Mouse (Mus musculus): Measurements from ENCODE around the gene Pgbd1.
"Not testable (repeated sequence)": the region's sequence is repeated elsewhere in the genome, so short reads cannot be mapped to it uniquely, and the experiment has no call there.

GRCm38 (mm10) chr13:21396048-21396447 lies 44.8 kb downstream of the Pgbd1 start:
- TF ChIP-seq CTCF (IDR thresholded peaks at IDR 0.05; ENCODE audit: borderline replicate concordance, control insufficient read depth, extremely low read depth, insufficient read depth, low read length, poor library complexity); POLR2A (IDR thresholded peaks at IDR 0.05; ENCODE audit: control insufficient read depth, extremely low read depth, insufficient read depth, low read length, poor library complexity): not testable (repeated sequence)

All from thymus, adult 2 months (tissue).